In genomic region chr10:95648326-95648888, GRCm38 (mm10) we compare ENCODE assay signal across 27 mouse cellular contexts. TPM values are rescaled to one million over a fixed set of nuclear protein-coding genes. Genes with fewer than 3 reads are reported as not detected.
"Had no signal": no experiment of that assay in that cellular context is flagged by ENCODE, and none has a peak within 500 bp of the region (broad histone marks: within the 10 kb centered on the region; RNA-seq: fewer than 3 reads in every experiment).

No protein-coding gene starts in this region.

- H3K9me3 ChIP-seq: limb, embryonic 15.5 days; midbrain, embryonic 12.5 days had no signal

- DNase-seq: layer of hippocampus, postnatal 36 days; left cerebral cortex, postnatal 4 days; liver, postnatal 0 days; lung, embryonic 14.5 days; thymus, adult 18-20 months; thymus, postnatal 36 days had no signal

- H3K4me3 ChIP-seq: limb, embryonic 12.5 days; limb, embryonic 15.5 days; midbrain, embryonic 12.5 days had no signal

- H3K36me3 ChIP-seq: limb, embryonic 12.5 days; limb, embryonic 15.5 days; midbrain, embryonic 12.5 days had no signal

- H3K4me1 ChIP-seq: limb, embryonic 12.5 days; limb, embryonic 15.5 days; midbrain, embryonic 12.5 days had no signal

- H3K27me3 ChIP-seq: limb, embryonic 12.5 days; limb, embryonic 15.5 days; midbrain, embryonic 12.5 days had no signal

- H3K27ac ChIP-seq: kidney, postnatal 0 days; limb, embryonic 12.5 days; limb, embryonic 15.5 days; liver, embryonic 14.5 days; macrophage; midbrain, embryonic 12.5 days had no signal

RNA-seq across cellular contexts. Expression of gene Anapc15-ps, which starts 24.8 kb away (rescaled TPM):
- total RNA-seq: layer of hippocampus, adult 8-10 months; layer of hippocampus, postnatal 10 days; layer of hippocampus, postnatal 36 days; left cerebral cortex, adult 8-10 months; left cerebral cortex, postnatal 14 days; left cerebral cortex, postnatal 4 days; megakaryocyte, adult 5-6 weeks had no signal
- polyA plus RNA-seq: intestine, embryonic 16.5 days; kidney, postnatal 0 days; limb, embryonic 12.5 days; limb, embryonic 15.5 days; liver, embryonic 11.5 days; liver, embryonic 14.5 days; liver, postnatal 0 days; lung, embryonic 14.5 days; lung, postnatal 0 days; midbrain, embryonic 12.5 days; midbrain, embryonic 16.5 days; neural tube, embryonic 11.5 days; neural tube, embryonic 14.5 days; small intestine, adult 2 months; spleen, adult 2 months; stomach, embryonic 16.5 days; testis, adult 2 months had no signal
